Mouse (Mus musculus) liver, embryonic 14.5 days (tissue): ENCODE results near the gene Arhgap44.

Experiments
- CTCF ChIP-seq: IDR thresholded peaks from 2 replicates; pipeline ENCODE4 v1.5.1; 2016; ENCODE audit warnings: antibody characterized with exemption, low read depth, control low read depth
- EP300 ChIP-seq: IDR thresholded peaks from 2 replicates; pipeline ENCODE4 v1.6.1; 2016; ENCODE audit warnings: antibody characterized with exemption, low read depth

- no peak for TF ChIP-seq CTCF
- no peak for TF ChIP-seq EP300
These were observed 46.7 kb upstream of the Arhgap44 start for GRCm38 (mm10) chr11:65209441-65209840.
